Mouse (Mus musculus) liver, embryonic 14.5 days (tissue): ENCODE data around the gene Cacna1a. TPM values are rescaled to one million over a fixed set of nuclear protein-coding genes. Genes with fewer than 3 reads are reported as not detected.

Source experiments
- ATAC-seq: fragments of 200-750 bp; cut with Nextera tagmentation; 2 replicates; pipeline ENCODE4 v1.8.0; 2017; ENCODE audit warnings: moderate number of reproducible peaks, mild to moderate bottlenecking, moderate library complexity; ENCODE audit not compliant: insufficient read depth
- DNase-seq, 3 experiments: peaks; one replicate each; pipeline ENCODE4 v3.0.0-alpha.2; 2012 to 2013; ENCODE audit warnings: low read depth in 3 of 3, low spot score in 3 of 3
- H3K27ac ChIP-seq: fragments of 300-500 bp; sonication (generic); 2 replicates; pipeline ENCODE4 v1.5.1; 2014; ENCODE audit warnings: moderate library complexity, mild to moderate bottlenecking, control low read depth, inconsistent platforms
- H3K27me3 ChIP-seq: fragments of 300-500 bp; sonication (generic); 2 replicates; pipeline ENCODE4 v1.6.1; 2014; ENCODE audit warnings: mild to moderate bottlenecking, low read length, moderate library complexity; ENCODE audit not compliant: control insufficient read depth, insufficient read depth
- H3K36me3 ChIP-seq: fragments of 300-500 bp; sonication (generic); replicated peaks from 2 replicates; pipeline ENCODE4 v1.6.1; 2014; ENCODE audit warnings: low read depth; ENCODE audit not compliant: control insufficient read depth, insufficient read depth
- H3K4me1 ChIP-seq, 2 experiments: fragments of 200-500 bp in 1 of 2; fragments of 300-500 bp in 1 of 2; sonication (generic) in 1 of 2; replicated peaks; 2 replicates each; pipeline ENCODE4 v1.6.1; 2012 to 2014; ENCODE audit warnings: antibody characterized with exemption in 1 of 2, inconsistent platforms in 1 of 2, low read length in 1 of 2; ENCODE audit not compliant: control insufficient read depth in 2 of 2, insufficient read depth in 2 of 2
- H3K4me2 ChIP-seq: fragments of 300-500 bp; sonication (generic); 2 replicates; pipeline ENCODE4 v1.6.1; 2014; ENCODE audit warnings: low read depth, mild to moderate bottlenecking, control low read depth, moderate library complexity
- H3K4me3 ChIP-seq, 2 experiments: fragments of 200-500 bp in 1 of 2; fragments of 300-500 bp in 1 of 2; sonication (generic) in 1 of 2; 2 replicates each; pipeline ENCODE4 v1.5.1; 2012 to 2014; ENCODE audit warnings: low read depth in 2 of 2, low read length in 2 of 2, mild to moderate bottlenecking in 2 of 2, control low read depth in 1 of 2, inconsistent platforms in 1 of 2, moderate library complexity in 1 of 2; ENCODE audit not compliant: insufficient read depth in 1 of 2
- H3K9ac ChIP-seq: fragments of 300-500 bp; sonication (generic); replicated peaks from 2 replicates; pipeline ENCODE4 v1.6.1; 2014; ENCODE audit warnings: mild to moderate bottlenecking, control low read depth, moderate library complexity
- H3K9me3 ChIP-seq: fragments of 300-500 bp; sonication (generic); 2 replicates; pipeline ENCODE4 v1.6.1; 2016; ENCODE audit warnings: low read length, mixed read lengths; ENCODE audit not compliant: control insufficient read depth
- CTCF ChIP-seq: IDR thresholded peaks from 2 replicates; pipeline ENCODE4 v1.5.1; 2016; ENCODE audit warnings: antibody characterized with exemption, low read depth, control low read depth
- EP300 ChIP-seq: IDR thresholded peaks from 2 replicates; pipeline ENCODE4 v1.6.1; 2016; ENCODE audit warnings: antibody characterized with exemption, low read depth
- WGBS: fragments of 180-500 bp; shearing (Covaris S2); extraction: QIAGEN DNeasy Blood & Tissue Kit; methylation state at CpG from one replicate; pipeline ENCODE4 v1.1.7; 2014; ENCODE audit not compliant: insufficient replicate concordance; 5-methylcytosine and 5-hydroxymethylcytosine counted together
- polyA plus RNA-seq, 2 experiments: library from polyadenylated mRNA; depleted of rRNA in 1 of 2; stranded (reverse) in 1 of 2; unstranded in 1 of 2; fragments of >200 nt; fragmentation: Nextera tagmentation in 1 of 2; extraction: Ambion mirVana in 1 of 2; gene quantifications; 2 replicates each; pipeline versions ENCODE4 v1.2.1 to v1.2.3; 2012 to 2014

Cacna1a gene
- polyA plus RNA-seq, 2 experiments, result 0.61 to 1.5 TPM

DNA sequence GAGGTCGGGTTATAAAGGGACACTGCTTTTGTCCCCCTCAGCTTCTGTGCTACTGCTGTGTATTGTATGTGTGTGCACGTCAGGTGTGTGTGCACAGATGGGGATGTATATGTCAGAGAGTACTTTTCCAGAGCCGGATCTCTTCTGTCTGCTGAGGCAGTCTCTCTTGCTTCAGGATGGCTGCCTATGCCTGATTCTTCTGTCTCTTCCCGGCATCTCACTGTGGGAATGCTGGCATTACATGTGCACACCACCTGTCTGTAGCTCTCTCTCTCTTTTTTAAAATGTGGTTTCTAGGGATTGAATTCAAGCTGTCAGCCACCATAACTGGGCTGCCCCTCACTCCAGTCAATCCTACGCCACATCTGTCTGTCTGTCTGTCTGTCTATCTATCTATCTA is 12.4 kb upstream of the Cacna1a start:
- WGBS, result 64% methylated on average over 5 of the region's 5 CpGs
- Histone ChIP-seq H3K27ac (no peak overlapping the region), H3K9ac (no peak overlapping the region), H3K27me3 (no peaks in the 10 kb centered on the region), H3K36me3 (no peaks in the 10 kb centered on the region), H3K9me3 (no peaks in the 10 kb centered on the region), H3K4me2 (no peak overlapping the region), H3K4me3 (no peak overlapping the region), H3K4me1 (no peaks in the 10 kb centered on the region)
- ATAC-seq (no peak), DNase-seq (no peak)
- TF ChIP-seq EP300 (no peak), CTCF (no peak)

DNA sequence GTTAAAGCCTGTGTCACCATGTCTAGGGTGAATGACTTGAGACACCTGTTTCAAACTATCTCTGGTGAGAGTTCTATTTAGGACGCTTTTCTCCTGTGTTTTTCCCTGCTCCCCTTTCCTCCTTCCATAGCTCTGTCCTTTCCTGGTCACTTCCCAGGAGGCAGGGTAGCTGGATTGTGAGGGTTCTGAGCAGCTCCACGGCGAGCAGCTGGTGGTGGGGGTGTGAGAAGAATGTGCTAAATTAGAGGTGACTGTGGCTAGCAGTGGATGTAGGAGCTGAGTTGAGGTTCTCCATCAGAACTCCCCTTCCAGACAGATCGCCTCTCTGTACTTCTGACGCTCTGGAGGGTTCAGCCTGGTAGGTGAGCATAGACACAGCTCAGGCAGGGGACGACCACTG is 11.7 kb upstream of the Cacna1a start:
- no peak overlapping the region for H3K4me2 ChIP-seq
- no peaks in the 10 kb centered on the region for H3K27me3 ChIP-seq
- no peak for TF ChIP-seq CTCF
- TF ChIP-seq EP300, result no peak
- no peak overlapping the region for H3K4me3 ChIP-seq
- no peak overlapping the region for H3K9ac ChIP-seq
- H3K9me3 ChIP-seq, result no peaks in the 10 kb centered on the region
- no peaks in the 10 kb centered on the region for H3K4me1 ChIP-seq
- WGBS, result 45% methylated on average over 6 of the region's 6 CpGs
- ATAC-seq, result no peak
- no peaks in the 10 kb centered on the region for H3K36me3 ChIP-seq
- H3K27ac ChIP-seq, result no peak overlapping the region
- no peak for DNase-seq

DNA sequence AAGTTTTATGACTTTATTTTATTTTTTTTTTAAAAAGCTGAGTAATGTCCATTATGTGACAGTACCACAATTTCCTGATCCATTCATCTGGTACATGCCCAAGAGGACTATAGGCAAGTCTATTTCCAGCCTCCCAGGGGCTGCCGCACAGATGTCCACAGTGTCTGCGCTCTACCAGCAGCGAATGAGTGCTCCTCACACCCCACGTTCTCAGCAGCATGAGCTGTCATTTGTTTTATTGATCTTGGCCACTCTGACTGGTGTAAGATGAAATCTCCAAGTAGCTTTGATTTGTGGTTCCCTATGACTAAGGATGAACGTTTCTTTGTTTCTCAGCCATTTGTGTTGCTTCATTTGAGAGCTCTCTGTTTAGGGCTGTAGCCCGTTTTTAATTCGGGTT is 6.6 kb upstream of the Cacna1a start:
- no peaks in the 10 kb centered on the region for H3K27me3 ChIP-seq
- no peak overlapping the region for H3K9ac ChIP-seq
- WGBS, result 65% methylated on average over 7 of the region's 7 CpGs
- DNase-seq (no peak), ATAC-seq (no peak)
- H3K4me1 ChIP-seq, result no peaks in the 10 kb centered on the region
- H3K4me2 ChIP-seq, result no peak overlapping the region
- TF ChIP-seq CTCF, result no peak
- no peak for TF ChIP-seq EP300
- H3K27ac ChIP-seq, result no peak overlapping the region
- H3K4me3 ChIP-seq, result no peak overlapping the region
- H3K9me3 ChIP-seq, result no peaks in the 10 kb centered on the region
- H3K36me3 ChIP-seq, result no peaks in the 10 kb centered on the region

DNA sequence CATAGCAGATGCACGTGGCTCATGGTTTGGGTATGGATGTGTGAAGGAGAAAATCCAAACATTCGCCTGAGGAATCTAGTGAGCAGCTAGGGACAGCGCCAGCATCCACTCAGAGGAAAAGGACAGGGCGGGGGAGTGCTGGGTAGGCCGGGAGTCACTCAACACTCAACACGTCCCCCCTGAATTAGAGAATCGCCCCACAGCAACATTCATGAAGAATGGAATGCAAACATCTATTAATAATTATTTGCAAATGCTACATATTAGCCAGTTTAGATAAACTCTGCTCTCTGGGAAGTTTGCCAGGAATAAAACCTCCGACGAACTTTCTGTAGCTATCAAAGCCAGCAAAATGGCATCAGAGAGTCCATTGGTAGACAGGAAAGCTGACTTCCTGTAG is 533 bp downstream of the Cacna1a start:
- Histone ChIP-seq H3K27me3 (no peaks in the 10 kb centered on the region), H3K4me1 (no peaks in the 10 kb centered on the region), H3K36me3 (no peaks in the 10 kb centered on the region), H3K9me3 (no peaks in the 10 kb centered on the region), H3K4me2 (no peak overlapping the region), H3K9ac (no peak overlapping the region), H3K4me3 (no peak overlapping the region), H3K27ac (no peak overlapping the region)
- DNase-seq (no peak), ATAC-seq (no peak)
- 59% methylated on average over 9 of the region's 9 CpGs for WGBS
- TF ChIP-seq EP300 (no peak), CTCF (no peak)

DNA sequence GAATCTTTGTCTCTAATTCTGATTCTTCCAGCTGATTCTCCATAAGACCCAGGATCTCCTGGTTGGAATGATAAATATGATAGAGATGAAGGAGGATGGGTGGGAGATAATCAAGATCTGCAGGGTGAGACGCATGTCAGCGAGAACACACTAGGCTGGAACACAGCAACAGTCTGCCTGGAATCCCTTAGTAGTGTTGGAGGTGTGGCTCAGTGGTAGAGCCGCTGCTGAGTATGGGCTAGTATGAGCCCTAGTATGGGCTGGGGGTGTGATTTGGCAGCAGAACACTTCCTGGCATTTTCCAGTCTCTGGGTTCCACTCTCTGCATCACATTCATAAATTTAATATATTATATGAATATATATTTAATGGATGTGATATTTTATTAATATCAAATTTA is 933 bp downstream of the Cacna1a start:
- Histone ChIP-seq H3K27ac (no peak overlapping the region), H3K4me3 (no peak overlapping the region), H3K9ac (no peak overlapping the region), H3K36me3 (no peaks in the 10 kb centered on the region), H3K9me3 (no peaks in the 10 kb centered on the region), H3K27me3 (no peaks in the 10 kb centered on the region), H3K4me1 (no peaks in the 10 kb centered on the region), H3K4me2 (no peak overlapping the region)
- DNase-seq, result no peak
- ATAC-seq, result no peak
- no peak for TF ChIP-seq EP300
- no peak for TF ChIP-seq CTCF
- 60% methylated on average over 3 of the region's 3 CpGs for WGBS
